Mouse (Mus musculus) lung, postnatal 25 days (tissue): ENCODE results near the gene Itgax.
A peak's percentile ranks its signal among the peaks of the same experiment; 100 is the strongest.

Source experiments
- DNase-seq: peaks from one replicate; pipeline ENCODE4 v3.0.0; 2022; ENCODE audit warnings: low spot score

Gene Itgax

GRCm38 (mm10) chr7:128128741-128129720, at the start of gene Itgax:
Itgax (plus strand) TSS chr7:128129547.
- DNase-seq, result no peak

- DNase-seq, result no peak
Measured at GRCm38 (mm10) chr7:128080012-128080411, 49.3 kb upstream of the Itgax start.

- DNase-seq, result peak; percentile 20
Measured at GRCm38 (mm10) chr7:128089141-128089540, 40.2 kb upstream of the Itgax start.

GRCm38 (mm10) chr7:128098135-128098534, 31.2 kb upstream of the Itgax start:
- DNase-seq, result no peak

GRCm38 (mm10) chr7:128100742-128101357, 28.5 kb upstream of the Itgax start:
- DNase-seq, result no peak

GRCm38 (mm10) chr7:128105246-128105645, 24.1 kb upstream of the Itgax start:
- no peak for DNase-seq

GRCm38 (mm10) chr7:128107462-128107861, 21.9 kb upstream of the Itgax start:
- no peak for DNase-seq

- no peak for DNase-seq
Measured at GRCm38 (mm10) chr7:128110314-128110713, 19.0 kb upstream of the Itgax start.

- DNase-seq, result no peak
Measured at GRCm38 (mm10) chr7:128112131-128112530, 17.2 kb upstream of the Itgax start.

GRCm38 (mm10) chr7:128114371-128115105, 14.8 kb upstream of the Itgax start:
- DNase-seq, result no peak

- no peak for DNase-seq
Measured at GRCm38 (mm10) chr7:128115211-128115958, 14.0 kb upstream of the Itgax start.

- no peak for DNase-seq
Measured at GRCm38 (mm10) chr7:128116396-128116795, 13.0 kb upstream of the Itgax start.

- DNase-seq, result no peak
Measured at GRCm38 (mm10) chr7:128119726-128120490, 9.4 kb upstream of the Itgax start.

GRCm38 (mm10) chr7:128132148-128132547, 2.8 kb downstream of the Itgax start:
- no peak for DNase-seq

- peak; percentile 46 for DNase-seq
Measured at GRCm38 (mm10) chr7:128133596-128133995, 4.2 kb downstream of the Itgax start.

GRCm38 (mm10) chr7:128136927-128137326, 7.6 kb downstream of the Itgax start:
- DNase-seq, result no peak

- no peak for DNase-seq
Measured at GRCm38 (mm10) chr7:128139611-128140010, 10.3 kb downstream of the Itgax start.

- DNase-seq, result no peak
Measured at GRCm38 (mm10) chr7:128150970-128151369, 21.6 kb downstream of the Itgax start.

- DNase-seq, result no peak
Measured at GRCm38 (mm10) chr7:128154076-128154475, 24.7 kb downstream of the Itgax start, which contains the start of gene Itgad. Itgad (plus strand) TSS chr7:128154376.

- DNase-seq, result no peak
Measured at GRCm38 (mm10) chr7:128154924-128155323, 25.6 kb downstream of the Itgax start.
